Mouse (Mus musculus): ENCODE data around the gene Map3k1.
A peak's percentile ranks its signal among the peaks of the same experiment; 100 is the strongest.

Map3k1 gene

DNA sequence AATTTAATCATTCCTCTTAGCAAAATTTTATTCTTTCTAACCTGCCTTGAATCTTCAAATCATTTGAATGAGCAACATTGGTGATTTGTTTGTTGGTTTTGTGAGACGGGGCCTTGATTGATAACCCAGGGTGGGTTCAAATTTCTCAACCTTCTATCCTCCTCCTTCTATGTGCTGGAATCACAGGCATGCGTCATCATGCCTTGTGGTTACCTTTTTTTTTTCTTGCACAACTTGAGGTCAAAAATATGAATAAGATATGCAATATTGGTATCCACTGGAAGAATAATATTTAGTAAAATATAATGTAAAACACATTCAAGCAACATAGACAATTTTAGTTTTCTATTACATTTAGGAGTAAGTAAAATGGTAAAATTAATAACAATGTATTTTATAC, 3.9 kb upstream of the Map3k1 start:
- ATAC-seq (ENCODE audit: low TSS enrichment) = no peak

DNA sequence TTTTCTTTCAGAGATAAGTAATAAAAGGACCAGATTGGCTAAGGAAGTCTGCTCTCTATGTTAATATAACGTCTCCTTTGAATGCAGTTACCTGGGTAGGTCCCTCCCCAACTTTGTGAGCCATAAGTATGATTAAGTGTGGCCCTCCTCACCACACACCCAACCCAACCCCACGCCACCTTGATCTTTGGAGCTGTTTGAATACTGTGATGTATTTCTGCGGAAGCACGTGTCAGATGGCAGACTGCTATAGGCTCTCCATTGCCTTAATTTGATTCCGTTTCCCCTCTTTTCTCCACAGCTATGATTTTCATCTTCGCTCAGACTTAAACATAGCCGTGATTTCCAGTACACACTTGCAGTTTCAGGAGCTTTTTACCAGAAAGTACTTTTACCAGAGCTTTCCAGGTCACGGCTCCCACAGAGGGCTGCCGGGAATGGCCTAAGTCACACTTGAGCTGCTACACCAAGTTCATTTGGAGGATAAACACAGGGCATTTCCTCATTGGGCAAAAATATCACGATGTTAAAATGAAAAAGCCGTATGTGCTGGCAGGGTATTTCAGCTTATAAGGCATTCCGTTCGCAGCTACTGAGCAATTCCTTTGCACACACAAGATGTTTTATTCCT, 2.3 kb upstream of the Map3k1 start:
- ATAC-seq (ENCODE audit: low TSS enrichment) = no peak

DNA sequence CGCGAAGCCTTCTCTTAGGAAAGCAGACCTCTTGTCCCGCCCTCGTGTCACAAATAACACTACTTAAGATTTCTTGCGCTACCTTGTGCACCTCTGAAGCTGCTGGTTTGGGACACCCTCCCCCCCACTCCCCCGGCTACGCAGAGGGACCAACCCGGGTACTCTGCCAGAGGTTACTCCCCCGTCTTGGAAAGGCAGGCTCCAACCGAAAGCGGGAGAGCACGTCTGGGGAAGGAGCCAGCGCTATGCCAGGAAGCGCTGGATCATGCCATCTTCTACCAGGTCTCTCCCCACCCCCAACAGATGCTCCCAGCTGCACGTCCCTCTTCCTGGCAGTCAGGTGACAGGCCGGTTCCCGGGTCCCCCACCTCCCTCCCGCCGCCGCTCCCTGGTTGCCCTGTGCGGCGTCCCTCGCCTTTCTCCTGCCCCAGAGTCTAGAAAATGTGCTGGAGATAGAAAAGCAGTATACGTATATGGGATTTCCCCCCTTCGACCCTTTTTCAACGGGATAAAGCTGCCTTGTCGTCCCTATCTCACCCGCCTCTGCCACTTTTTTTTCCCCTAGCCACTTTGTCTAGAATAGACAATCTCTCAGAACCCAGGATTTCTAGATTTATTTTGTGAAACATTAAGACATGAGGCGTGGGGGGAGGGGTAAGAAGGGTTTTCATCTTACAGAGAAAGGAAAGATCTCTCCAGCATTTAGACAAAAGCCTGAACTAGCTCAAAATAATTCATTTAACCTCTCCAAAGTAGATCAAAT, 854 bp upstream of the Map3k1 start:
- ATAC-seq (ENCODE audit: low TSS enrichment) = peak; percentile 40

DNA sequence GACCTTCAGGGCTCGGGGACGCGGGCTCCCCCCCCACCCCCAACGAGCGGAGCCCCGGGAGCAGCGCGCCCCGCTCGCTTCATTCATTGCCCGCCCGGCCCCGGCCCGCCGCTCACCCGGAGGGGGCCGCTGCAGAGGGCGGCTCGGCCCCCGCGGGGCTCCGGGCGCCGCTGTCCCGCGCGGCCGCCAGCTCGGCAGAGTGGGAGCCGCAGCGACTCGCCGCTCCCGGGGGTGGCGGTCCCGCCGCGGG, 481 bp downstream of the Map3k1 start:
- no peak for ATAC-seq (ENCODE audit: low TSS enrichment)

DNA sequence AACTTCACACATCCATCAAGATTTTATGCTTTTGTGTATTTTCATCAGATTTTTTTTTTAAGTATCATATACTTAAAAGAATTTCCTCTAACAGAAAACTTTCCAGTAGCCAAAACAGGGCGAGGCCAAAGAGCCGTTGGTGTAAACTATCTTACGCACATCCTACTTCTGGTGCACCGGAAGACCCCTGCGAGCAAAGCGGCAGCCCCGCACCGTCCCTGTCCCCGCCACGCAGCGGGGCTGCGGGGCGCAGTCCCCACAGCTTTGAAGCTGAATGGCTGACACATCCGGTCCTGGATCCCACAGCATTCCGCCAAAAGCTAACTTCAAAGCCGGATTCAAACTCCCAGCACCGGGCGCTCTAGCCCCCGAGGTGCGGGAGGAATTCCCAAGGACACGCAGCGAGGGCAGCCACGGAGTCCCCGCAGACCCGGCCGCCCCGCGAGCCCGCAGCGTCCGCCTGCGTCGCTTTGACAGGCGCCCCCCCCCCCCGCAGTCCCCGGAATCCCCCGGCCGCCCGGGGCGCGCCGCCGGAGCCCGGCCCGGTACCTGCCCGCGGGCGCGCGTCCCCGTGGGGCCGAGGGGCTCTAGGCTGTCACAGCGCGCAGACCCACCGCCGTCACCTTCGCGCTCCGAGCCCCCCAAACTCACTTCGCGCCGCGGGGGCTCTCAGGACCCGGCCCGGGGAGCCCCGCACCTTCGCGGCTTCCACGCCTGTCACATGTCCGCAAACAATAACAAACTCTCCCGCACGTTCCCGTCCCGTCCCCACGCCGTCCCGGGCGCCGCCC, 1.0 kb downstream of the Map3k1 start:
- ATAC-seq (ENCODE audit: low TSS enrichment) = no peak

DNA sequence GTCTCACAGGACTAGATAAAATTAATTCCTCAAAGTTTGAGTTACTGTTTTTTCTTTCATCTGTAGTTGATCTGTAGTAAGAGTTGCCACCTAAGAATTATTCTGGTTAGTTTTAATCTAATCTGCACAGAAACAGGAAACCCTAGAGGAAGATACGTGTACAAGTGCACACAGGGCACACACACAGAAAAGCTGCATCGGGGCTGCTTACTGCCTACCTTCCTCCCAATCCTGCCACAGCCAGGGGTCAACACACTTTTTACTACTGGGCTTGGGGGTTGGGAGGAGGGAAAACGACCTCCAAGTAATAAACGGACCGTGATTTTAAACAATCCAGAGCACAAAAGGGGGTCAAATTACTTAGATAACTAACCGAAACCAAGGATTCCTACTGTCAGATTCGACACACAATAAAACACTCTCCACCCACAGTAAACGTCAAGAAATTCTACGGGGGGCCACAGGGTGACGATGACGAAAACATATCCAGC, 1.6 kb downstream of the Map3k1 start:
- no peak for ATAC-seq (ENCODE audit: low TSS enrichment)

DNA sequence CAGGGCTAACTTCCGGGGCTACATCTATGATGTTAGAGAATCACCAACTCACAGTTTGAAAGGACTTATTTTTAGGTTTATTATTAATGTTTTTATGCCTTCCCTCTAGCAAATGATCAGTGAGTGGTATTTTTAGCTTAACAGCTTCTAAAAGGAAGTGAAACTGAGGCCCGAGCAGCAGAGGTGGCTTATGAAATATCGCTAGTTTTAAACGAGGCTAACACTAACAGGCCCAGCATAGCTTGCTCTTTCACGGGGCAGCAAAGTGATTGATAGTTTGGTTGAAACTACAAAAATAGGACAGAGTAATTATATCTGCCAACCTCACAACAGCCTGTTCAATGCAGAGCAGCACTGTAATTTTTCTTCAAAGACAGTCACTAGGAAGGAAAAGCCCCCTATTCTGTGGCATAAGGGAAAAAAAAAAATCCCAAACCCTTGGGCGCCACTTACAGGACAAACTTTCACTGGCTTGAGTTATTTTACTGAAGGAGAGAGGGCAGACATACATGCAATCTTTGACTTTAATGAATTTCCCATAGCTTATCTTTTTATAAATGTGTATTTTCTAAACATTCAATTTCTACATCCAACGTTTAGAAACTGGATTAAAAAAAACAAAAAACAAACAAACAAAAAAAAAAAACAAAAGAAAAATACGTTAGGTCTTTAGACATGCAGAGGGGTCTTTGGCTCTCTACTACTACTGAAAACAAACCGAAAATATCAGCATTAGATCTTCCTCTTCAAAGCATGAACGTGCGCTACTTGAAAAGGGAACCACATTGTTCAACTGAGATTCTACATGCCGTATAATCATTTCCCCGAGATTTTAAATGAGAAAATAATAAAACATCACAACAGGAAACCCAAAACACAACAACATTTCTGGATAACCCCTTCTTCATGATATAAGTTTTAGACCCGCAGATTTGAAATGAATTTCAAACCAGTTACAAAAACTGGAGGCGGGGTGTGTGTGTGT, 2.8 kb downstream of the Map3k1 start:
- ATAC-seq (ENCODE audit: low TSS enrichment) = no peak

DNA sequence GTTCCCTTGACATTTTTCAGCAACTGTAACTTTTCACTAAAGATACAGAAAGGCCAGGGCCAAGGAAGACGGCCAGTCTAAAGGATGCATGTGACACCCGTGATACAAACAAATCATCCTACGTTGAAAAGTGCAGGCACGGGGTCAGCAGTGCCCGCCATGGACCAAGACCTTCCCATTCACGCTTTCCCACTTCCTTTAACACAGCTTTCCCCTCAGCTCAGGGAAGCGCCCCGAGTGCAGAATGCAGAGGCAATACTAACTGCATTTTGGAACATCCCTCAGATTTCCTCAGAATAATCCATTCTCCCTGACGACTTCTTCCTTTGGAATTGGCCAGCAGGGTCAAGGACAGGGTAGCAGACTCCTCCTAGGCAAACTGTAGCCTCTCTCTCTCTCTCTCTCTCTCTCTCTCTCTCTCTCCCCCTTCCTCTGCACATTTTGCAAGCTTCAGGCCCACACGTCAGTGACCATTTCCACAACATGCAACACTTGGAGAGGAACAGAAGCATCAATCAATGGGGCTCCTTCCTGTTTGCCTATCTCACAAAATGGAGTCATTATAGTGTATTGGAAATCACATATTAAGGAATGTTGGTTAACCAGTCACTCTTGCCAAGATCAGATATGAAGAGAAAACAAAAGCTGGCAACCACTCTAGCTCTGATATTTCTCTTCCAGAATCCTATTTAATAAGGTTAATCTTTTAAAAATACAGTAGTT, 3.7 kb downstream of the Map3k1 start:
- ATAC-seq (ENCODE audit: low TSS enrichment) = no peak

DNA sequence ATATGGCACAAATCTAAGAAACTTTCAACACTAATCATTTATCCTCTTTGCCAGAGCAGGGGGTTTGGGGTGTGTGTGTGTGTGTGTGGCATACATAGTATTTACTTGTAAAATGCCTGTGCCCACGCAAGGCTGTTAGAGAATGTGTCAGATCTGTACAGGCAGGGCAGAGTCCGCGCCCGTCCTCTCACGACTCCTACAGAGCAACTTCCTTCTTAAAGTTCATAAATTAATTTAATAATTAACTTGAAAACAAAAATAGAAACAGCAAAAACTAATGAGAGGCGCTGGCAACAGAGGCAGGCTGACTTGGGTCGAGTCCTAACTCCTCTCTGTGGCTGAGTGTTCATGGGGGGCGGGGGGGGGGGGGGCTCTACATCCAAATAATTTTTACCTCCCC, 4.6 kb downstream of the Map3k1 start:
- no peak for ATAC-seq (ENCODE audit: low TSS enrichment)

DNA sequence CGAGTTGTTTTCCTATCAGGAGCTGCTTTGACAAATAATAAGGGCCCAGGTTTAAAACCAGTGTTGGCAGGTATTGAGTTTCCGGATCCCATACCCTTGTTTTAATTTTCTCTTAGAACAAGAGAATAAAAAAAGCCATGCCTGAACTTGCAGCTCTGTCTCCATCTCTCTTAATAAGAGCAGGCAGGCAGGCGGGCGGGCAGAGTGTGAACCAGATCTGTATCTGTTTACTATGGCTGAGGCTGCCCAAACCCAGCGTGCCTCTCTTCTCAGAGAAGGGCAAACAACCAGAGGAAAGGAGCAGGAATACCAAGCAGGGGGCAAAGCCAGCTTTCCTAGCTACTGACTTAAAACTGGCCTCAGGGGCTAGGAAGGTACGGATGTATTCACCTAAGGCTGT, 5.3 kb downstream of the Map3k1 start:
- ATAC-seq (ENCODE audit: low TSS enrichment) = no peak

DNA sequence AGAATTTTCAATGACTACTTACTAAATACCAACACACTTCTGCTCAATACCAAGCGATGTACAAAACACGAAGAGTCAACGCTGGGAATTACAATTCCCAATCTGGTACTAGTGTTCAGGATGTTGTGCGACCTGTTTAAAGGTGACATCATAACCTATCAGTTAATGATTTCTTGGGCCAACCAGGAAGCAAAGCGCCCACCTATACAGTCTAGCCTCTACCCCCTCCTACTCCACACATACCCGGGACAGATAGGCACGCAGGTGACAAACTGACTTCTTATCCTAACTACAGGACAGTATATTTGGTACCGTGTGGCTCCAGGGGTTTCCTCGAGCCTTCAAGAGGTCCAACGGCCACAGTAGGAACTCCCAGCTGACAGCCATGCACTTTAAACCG, 5.9 kb downstream of the Map3k1 start:
- no peak for ATAC-seq (ENCODE audit: low TSS enrichment)

DNA sequence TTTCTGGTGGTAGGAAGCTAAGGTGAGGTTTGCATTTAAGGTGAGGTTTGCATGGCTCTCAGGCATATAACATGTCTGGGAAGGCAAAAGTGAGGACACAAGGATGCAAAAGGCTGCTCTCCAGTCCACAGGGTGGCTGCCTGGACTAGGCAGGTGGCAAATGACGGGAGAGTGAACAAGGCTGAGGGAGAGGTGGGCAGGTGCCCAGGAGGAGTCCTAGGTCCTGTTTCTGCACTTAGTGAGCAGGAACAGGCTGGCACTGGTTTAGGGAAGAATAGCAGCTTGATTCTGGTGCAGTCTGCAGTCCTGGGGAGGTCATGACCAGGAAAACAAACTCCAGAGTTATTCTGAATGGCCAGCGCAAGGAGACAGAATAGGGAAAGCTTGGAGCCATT, 6.5 kb downstream of the Map3k1 start:
- no peak for ATAC-seq (ENCODE audit: low TSS enrichment)

DNA sequence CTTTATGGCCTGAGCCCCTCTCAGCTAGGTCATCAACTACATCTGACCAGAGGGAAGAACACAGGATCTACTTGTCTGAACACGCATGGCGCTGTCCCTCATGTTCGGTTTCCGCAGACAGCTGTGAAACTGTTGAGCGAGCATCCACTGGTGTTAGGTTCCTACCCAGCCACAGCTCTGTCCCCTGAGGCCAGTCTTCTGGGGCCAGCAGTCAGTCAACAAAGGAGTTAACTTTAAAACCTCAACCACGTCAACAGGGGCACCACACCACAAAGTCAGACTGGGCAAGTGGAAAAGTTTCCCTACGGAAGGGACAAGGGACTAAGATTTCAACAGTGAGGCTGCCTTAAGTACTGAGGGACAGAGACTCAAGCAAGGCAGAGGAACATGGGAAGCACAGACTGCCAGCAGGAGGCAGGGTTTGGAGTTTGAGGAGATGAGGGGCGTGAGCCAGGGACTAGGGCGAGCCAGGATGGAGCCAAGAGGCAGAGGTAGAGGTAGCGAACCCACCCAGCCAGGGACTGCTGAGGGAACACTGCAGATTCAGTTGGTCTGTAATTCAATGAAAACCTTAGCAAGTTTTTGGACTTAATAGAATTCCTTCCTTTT, 7.0 kb downstream of the Map3k1 start:
- ATAC-seq (ENCODE audit: low TSS enrichment) = no peak

DNA sequence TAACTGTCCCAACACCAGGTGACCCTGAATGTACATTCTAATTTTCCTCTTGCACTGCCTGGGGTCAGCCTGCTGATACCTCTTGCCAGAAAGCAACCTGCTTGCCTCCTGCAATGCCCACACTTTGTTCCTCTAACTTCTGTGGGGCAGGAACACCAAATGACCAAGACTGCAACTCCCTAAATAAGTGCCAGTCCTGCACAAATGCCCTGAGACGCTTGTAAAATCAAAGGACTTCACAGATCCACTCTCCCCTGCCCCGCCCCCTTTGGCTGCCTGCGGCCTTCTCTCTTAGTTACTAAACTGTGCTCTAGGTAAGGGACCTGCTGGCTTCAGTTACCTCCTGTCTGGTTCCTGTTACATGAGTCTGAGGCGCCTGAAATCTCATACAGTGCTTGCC, 7.9 kb downstream of the Map3k1 start:
- ATAC-seq (ENCODE audit: low TSS enrichment) = no peak

DNA sequence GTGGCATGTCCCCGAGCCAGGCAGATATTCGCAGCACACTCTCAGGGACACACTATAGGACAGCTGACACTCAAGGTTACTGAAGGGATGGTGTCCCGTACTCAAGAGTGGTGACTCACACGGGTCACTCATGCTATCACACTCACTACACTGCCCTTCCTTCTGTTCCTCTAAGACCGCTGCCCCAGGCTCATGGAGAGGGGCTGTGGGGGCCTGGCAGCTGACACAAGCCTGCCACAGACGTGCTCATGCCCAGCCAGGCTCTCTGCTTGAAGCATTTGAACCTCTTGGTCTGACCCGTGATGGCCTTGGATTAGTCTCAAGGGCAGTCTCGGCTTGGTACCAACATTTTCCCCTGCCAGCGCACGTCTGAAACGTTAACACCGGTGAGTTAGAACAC, 10.7 kb downstream of the Map3k1 start:
- ATAC-seq (ENCODE audit: low TSS enrichment) = no peak

DNA sequence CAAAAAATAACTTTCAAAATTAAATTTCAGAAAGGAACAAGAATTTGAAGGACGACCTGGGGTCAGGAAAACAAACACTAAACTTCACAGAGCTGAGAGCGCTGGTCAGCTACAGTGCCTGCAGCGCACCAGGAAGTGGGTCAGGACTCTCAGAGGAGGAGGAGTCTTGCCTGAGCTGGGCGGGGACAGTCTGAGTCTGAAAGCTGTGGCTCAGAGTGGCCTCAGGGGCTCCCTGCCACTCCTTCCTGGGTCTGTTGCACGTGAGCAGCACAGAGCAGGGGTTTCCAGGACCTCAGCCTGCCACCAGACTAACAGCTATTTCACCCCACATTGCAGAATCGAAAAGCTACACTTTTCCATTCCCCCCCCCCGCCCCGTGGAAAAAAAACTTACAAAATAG, 11.8 kb downstream of the Map3k1 start:
- peak; percentile 74 for ATAC-seq (ENCODE audit: low TSS enrichment)

DNA sequence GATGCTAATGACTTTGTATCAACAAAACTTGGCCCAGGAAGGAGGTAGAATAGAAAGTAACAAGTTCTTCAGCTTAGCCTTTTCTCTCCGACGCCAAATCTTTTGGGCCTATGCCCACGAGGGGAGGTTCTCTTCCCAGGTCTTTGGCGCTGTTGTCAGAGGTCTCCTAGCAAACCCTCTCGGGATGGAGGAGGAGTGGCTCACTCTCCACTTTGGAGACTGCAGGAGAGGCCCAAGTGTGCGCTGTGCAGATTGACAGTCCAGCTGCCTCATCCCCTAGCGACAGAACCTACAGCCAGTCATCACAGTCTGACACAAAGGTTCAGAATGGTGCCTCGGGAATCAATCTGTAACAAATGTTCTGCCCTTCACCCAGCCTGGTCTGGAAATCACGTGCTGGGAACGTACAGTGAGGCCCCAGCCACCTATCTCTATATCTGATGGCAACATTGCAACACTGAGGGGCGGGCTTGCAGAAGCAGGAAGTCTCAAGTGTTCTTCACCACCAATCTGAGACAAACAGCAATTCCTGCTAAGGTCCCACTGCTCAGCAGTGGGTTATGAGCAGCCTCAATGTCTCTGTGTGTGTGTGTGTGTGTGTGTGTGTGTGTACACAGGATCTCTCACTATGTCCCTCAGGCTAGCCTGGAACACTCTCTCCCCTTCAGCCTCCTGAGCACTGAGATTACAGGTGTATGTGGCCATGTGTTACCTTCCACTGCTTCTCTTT, 12.4 kb downstream of the Map3k1 start:
- no peak for ATAC-seq (ENCODE audit: low TSS enrichment)

DNA sequence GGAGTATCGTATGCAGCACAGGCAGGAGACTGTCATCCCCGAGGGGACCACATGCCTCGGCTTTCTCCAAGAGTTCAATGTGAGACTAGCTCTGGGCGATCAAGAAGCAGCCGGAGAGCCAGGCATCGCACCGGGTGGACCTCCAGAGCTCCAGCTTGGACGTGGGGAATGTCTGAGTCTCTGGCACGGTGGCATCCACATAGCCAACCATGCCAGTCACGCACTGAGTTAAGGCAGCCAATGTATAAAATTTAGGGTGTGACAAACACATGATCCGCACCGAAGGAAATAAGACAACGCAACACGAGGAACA, 15.9 kb downstream of the Map3k1 start:
- ATAC-seq (ENCODE audit: low TSS enrichment) = no peak

DNA sequence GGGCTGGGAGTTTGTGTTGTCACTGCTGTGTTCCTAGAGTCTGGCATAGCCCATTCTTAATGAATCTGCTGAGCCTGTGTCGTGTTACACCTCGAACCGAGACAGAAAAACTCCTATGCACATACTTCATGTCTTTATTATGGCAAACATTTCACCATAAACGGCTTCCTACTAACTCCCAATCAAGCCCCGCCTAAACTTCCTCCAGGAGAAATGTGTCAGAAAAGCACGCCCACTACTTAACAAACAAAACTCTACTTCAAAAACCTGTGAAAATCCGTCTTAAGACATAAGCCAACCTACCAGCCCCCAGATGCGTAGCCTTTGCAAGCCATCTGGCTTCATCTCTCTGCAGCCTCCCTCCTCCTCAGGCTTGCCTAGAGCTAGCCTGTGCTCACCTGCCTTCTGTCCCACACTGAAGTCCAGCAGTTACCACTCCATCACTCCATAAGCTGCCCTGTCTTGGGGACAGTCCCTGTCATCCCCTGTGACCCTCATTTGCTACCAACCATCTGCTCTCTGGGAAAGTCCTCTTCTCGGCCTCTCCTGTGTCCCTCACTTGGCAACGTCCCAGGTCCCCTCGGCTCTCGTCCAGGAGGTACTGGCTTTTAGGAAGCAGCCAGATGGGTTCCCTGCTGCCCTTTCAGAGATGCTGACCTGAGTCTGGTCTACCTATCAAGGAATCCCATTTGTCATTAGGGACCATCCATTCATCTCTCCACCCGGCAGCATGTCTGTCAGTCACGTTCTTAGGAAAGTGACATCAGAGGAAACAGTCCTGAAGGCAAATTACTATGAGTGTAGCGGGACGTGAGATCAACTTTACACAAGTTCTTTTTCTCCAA, 16.4 kb downstream of the Map3k1 start:
- ATAC-seq (ENCODE audit: low TSS enrichment) = 0 out of 2 replicates have a peak, but pooled peaks have one; percentile 36

Data from frontal cortex, adult (tissue).